Mouse (Mus musculus) ZHBTc4 (cell line): ENCODE measurements around the gene Pglyrp2.
A peak's percentile ranks its signal among the peaks of the same experiment; 100 is the strongest.

Experiments used
- DNase-seq: peaks from one replicate; pipeline ENCODE4 v3.0.0-alpha.2; 2011; ENCODE audit warnings: low read depth, low spot score

The Pglyrp2 gene

DNA sequence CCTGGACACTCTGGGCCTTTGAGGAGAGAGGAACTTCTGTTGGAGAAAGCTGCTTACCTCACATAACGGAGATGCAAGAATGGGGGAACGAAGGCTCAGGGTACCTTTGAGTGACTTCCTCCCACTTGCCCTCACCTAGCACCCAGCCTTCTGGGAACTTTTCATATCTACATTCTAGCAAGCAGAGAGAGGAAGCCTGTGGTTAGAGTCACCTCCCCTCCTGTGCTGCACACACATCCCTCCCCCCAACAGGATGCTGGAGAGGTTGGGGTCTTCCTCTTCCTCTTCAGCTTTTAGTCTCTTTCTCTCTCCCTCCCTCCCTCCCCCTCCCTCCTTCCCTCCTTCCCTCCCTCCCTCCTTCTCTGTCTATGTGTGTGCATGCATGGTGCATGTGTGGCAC lies at the start of gene Pglyrp2:
Pglyrp2 (minus strand) TSS at position 134 of the 400 bp plus-strand sequence.
- DNase-seq = no peak

GRCm38 (mm10) chr17:32472176-32472575 lies 48.2 kb upstream of the Pglyrp2 start:
- no peak for DNase-seq

GRCm38 (mm10) chr17:32470795-32471194 lies 46.8 kb upstream of the Pglyrp2 start:
- DNase-seq = no peak

DNA sequence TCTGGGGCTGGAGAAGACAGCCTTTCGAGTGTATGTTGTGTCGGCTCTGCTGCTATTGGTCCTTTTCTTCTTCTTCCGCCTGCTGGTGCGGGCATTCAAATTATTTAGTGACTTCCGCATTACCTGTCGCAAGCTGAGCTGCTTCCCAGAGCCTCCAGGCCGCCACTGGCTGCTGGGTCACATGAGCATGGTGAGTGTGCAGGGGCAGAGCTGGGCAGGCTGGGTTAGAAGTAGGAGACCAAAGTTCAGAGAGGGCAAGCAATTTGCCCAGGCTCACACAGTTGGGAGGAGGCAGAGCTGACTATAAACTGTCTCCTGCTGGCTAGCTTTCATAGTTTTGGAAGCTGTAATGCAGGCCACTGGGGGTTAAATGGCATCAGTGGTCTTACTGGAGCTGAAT lies 44.5 kb upstream of the Pglyrp2 start:
- DNase-seq = no peak

GRCm38 (mm10) chr17:32454997-32455396 lies 31.0 kb upstream of the Pglyrp2 start:
- DNase-seq = no peak

- DNase-seq = no peak
These were observed 30.2 kb upstream of the Pglyrp2 start for GRCm38 (mm10) chr17:32454188-32454587.

GRCm38 (mm10) chr17:32452482-32452881 lies 28.5 kb upstream of the Pglyrp2 start, which contains the start of gene Cyp4f39:
TSS of gene Cyp4f39 (plus strand) at chr17:32452723.
- peak; percentile 90 for DNase-seq

DNA sequence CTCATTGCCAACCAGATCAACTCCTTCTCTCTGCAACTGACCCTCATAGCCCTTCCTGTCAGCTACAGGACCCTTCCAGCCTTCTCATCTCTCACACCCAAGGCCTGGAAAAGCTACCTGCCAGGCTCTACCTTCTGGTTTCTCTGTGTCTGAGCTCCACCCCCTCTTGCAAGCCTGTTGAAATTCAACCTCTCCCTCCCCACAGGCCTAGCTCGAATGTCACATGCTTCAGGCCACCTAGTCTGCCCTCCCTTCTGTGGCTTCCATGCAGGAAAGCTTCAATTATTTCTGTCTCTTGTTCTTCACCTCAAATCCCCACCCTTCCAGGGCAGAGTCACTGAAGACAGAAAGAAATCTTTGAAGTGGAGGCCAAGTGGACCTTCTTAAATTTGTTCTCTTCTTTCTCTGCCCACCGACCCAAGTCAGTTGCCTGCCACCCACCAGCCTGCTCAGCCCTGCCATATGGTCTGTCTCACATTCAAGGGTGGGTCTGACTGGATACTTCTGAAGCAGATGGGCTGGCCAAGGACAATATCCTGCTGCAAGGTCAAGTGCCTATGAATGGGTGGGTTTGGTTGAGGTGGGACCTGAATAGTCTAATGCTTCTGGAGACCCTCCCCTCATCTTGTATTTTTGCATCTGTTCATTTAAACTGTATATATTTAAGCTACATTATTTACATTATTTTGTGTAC lies 27.0 kb upstream of the Pglyrp2 start:
- DNase-seq = peak; percentile 35

DNA sequence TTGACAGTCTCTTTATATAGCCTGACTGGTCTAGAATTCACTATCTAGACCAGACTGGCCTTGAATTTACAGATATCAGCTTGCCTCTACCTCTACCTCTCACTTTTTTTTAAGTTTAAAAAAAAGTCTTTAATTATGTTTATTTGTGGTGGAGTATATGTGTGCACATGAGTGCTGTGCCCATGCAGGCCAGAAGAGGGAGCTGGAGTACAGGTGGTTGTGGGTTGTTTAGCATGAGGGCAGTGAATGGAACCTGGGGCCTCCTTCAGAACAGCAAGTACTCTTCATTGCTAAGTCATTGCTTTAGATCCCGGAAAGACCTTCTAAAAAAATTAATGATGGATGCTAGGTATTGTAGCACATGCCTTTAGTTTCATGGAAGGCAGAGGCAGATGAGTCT lies 25.1 kb upstream of the Pglyrp2 start:
- peak; percentile 72 for DNase-seq

GRCm38 (mm10) chr17:32447195-32447594 lies 23.2 kb upstream of the Pglyrp2 start:
- peak; percentile 64 for DNase-seq

DNA sequence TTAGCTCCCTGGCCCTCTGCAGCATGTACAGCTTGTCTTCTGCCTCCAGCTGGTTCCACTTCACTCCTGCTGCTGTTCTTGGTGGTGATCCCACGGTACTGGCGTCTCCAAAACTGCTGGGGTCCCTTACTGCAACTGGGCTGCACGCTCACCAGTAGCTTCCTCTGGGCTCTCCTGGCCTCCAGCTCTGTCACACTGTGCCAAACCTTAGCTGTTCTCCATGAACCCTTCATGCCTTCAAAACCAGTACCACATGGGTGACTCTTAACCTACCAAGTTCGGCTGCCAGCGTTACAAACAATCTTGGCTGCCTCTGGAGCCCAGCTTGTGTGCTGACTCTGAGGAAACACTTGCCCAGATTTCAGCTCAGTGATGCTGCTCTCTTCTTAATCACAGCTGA lies 21.0 kb upstream of the Pglyrp2 start:
- no peak for DNase-seq

DNA sequence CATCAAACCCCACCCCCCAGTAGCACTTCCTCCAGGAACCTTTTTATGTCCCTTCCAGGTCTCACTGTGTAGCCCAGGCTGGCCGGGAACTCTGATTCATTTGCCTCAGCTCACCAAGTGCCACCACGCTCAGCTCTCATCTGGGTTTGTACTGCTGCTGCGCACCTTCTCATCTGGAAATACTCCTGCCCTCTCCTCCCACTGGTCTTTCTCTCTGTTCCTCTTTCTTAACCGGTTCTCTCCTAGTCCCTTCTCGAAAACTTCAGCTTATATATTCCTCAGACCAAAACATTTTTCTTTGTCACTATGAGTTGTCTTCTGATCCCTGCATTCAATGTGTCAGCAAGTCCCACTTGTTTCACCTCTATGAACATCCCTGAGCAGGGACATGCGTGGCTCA lies 19.3 kb upstream of the Pglyrp2 start:
- DNase-seq = no peak

- no peak for DNase-seq
These were observed 13.1 kb upstream of the Pglyrp2 start for GRCm38 (mm10) chr17:32437106-32437505.

DNA sequence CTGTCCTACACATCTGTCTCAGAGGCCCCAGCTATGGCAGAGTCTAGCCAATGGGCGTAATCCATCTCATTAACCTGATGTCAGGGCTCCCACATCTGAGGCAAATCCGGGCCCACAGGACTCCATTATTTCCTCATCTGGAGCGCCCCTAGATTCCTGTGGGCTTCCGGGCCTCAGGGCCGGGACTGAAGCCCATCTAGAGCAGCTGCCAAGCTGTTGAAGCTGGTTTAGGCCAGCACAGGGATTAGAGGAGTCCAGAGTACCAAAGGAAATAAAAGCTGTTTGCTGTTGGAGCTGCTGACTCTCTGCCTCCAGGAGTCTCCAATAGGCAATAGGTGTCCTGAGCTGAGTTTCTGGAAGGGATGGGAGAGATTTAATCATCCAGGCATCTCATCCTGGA lies 11.2 kb upstream of the Pglyrp2 start:
- no peak for DNase-seq

- no peak for DNase-seq
These were observed 10.4 kb upstream of the Pglyrp2 start for GRCm38 (mm10) chr17:32434324-32434723.

GRCm38 (mm10) chr17:32431972-32432371 lies 8.0 kb upstream of the Pglyrp2 start:
- DNase-seq = peak; percentile 27

DNA sequence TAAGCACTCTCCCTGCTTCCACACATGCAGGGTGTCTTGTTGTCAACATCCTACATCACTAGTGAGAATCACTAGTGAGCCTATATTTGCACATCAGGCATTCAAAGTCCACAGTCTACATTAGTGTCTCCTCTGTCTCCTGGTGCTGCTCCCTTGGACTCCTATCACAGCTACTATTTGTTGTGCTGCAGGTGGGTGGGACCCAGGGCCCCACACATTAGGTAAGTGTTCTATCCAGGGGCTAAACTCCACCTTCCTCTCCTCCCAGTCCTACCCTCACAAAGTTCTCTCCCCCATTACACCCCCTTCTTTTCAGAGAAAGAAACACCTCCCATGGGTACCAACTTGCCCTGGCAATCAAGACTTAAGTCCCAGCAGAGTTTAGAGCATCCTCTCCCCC lies 2.6 kb upstream of the Pglyrp2 start:
- no peak for DNase-seq

- DNase-seq = no peak
These were observed 3.2 kb downstream of the Pglyrp2 start for GRCm38 (mm10) chr17:32420781-32421180.

GRCm38 (mm10) chr17:32419989-32420388 lies 4.0 kb downstream of the Pglyrp2 start:
- no peak for DNase-seq

DNA sequence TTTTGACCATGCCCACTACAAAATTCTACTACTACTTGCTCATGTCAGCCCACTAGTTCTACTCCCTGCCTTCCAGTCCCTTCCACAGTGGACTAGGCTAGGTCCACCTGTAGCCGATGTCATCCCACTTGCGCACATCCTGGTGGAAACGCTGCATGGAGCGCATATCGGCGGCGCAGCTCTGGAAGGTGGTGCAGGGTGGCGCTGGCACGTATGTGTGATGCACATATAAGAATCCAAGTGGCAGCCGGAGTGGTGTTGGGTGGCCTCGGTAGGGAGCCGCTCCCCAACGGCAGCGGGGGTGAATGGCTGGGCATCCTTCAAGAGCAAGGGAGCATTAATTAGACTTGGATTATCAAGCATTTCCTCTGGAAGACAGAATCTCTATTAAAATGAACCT lies 7.2 kb downstream of the Pglyrp2 start:
- no peak for DNase-seq

- peak; percentile 61 for DNase-seq
These were observed 8.4 kb downstream of the Pglyrp2 start for GRCm38 (mm10) chr17:32415417-32416020.

DNA sequence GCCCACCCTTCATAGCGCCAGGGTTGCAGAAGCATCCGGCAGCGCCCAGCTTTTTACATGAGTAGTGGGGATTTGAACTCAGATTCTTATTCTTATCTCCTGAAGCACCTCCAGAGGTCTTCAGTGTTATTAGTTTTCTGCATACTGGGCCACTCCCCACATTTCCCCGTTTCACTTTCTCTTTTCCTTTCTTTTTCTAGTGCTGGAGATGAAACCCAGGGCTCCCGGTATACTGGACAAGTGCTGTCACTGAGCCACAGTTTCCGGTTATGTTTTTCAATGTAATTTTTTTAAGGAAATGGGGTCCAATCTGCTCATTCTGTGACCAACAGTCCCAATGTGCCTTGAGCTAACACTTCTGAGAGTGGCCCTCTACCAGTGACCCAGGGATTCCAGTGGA lies 12.1 kb downstream of the Pglyrp2 start:
- DNase-seq = no peak

- DNase-seq = no peak
These were observed 20.6 kb downstream of the Pglyrp2 start, which contains the start of gene Rasal3 for GRCm38 (mm10) chr17:32403417-32403816. TSS of gene Rasal3 (minus strand) at chr17:32403583.
